Mouse (Mus musculus) E14TG2a.4 (cell line): ENCODE results near the gene Ip6k3.

ENCODE experiments used
- H3K27me3 ChIP-seq: 2 replicates; pipeline ENCODE4 v1.6.1; 2014; ENCODE audit warnings: low read length, control low read depth; ENCODE audit not compliant: insufficient read depth
- H3K36me3 ChIP-seq: 2 replicates; pipeline ENCODE4 v1.6.1; 2014; ENCODE audit warnings: low read length, control low read depth; ENCODE audit not compliant: insufficient read depth
- H3K4me1 ChIP-seq: replicated peaks from 2 replicates; pipeline ENCODE4 v1.6.1; 2014; ENCODE audit warnings: low read depth, low read length, control low read depth
- H3K4me3 ChIP-seq: replicated peaks from 2 replicates; pipeline ENCODE4 v1.5.1; 2014; ENCODE audit warnings: mild to moderate bottlenecking, low read length
- H3K9me3 ChIP-seq: 2 replicates; pipeline ENCODE4 v1.6.1; 2014; ENCODE audit warnings: low read length, control low read depth
- CTCF ChIP-seq: conservative IDR thresholded peaks from 2 replicates; pipeline ENCODE4 v1.5.1; 2014; ENCODE audit warnings: low read length
- NANOG ChIP-seq: IDR thresholded peaks from 2 replicates; pipeline ENCODE4 v1.6.1; 2014; ENCODE audit warnings: borderline replicate concordance, low read length, mixed read lengths
- POU5F1 ChIP-seq: IDR thresholded peaks from 2 replicates; pipeline ENCODE4 v1.6.1; 2014; ENCODE audit warnings: low read length, borderline replicate concordance

The Ip6k3 gene

GRCm38 (mm10) chr17:27200801-27201200, 33.2 kb upstream of the Ip6k3 start:
- Histone ChIP-seq H3K4me3 (no peak overlapping the region), H3K36me3 (peaks cover 55% of the 10 kb centered on the region), H3K4me1 (peaks cover 61% of the 10 kb centered on the region), H3K27me3 (no peaks in the 10 kb centered on the region), H3K9me3 (no peaks in the 10 kb centered on the region)
- no peak for TF ChIP-seq NANOG
- TF ChIP-seq POU5F1, result no peak
- TF ChIP-seq CTCF, result no peak

GRCm38 (mm10) chr17:27199864-27200263, 32.3 kb upstream of the Ip6k3 start:
- no peaks in the 10 kb centered on the region for H3K27me3 ChIP-seq
- no peaks in the 10 kb centered on the region for H3K9me3 ChIP-seq
- peaks cover 61% of the 10 kb centered on the region for H3K4me1 ChIP-seq
- TF ChIP-seq CTCF, result no peak
- peaks cover 64% of the 10 kb centered on the region for H3K36me3 ChIP-seq
- H3K4me3 ChIP-seq, result peak overlapping the region; percentile 57

GRCm38 (mm10) chr17:27199205-27199604, 31.6 kb upstream of the Ip6k3 start:
- H3K4me1 ChIP-seq, result peaks cover 65% of the 10 kb centered on the region
- H3K4me3 ChIP-seq, result peak overlapping the region; percentile 57
- H3K27me3 ChIP-seq, result no peaks in the 10 kb centered on the region
- H3K9me3 ChIP-seq, result no peaks in the 10 kb centered on the region
- peaks cover 71% of the 10 kb centered on the region for H3K36me3 ChIP-seq
- TF ChIP-seq POU5F1 (no peak), NANOG (no peak), CTCF (no peak)

GRCm38 (mm10) chr17:27196206-27196605, 28.6 kb upstream of the Ip6k3 start:
- Histone ChIP-seq H3K4me1 (peaks cover 67% of the 10 kb centered on the region), H3K27me3 (no peaks in the 10 kb centered on the region), H3K36me3 (peaks cover 93% of the 10 kb centered on the region), H3K9me3 (no peaks in the 10 kb centered on the region), H3K4me3 (no peak overlapping the region)
- no peak for TF ChIP-seq NANOG
- TF ChIP-seq POU5F1, result no peak
- TF ChIP-seq CTCF, result no peak

- H3K9me3 ChIP-seq, result no peaks in the 10 kb centered on the region
- TF ChIP-seq CTCF (no peak), NANOG (no peak), POU5F1 (no peak)
- H3K4me1 ChIP-seq, result peaks cover 66% of the 10 kb centered on the region
- no peak overlapping the region for H3K4me3 ChIP-seq
- no peaks in the 10 kb centered on the region for H3K27me3 ChIP-seq
- H3K36me3 ChIP-seq, result peaks cover 93% of the 10 kb centered on the region
Observed at GRCm38 (mm10) chr17:27194258-27195185, 26.9 kb upstream of the Ip6k3 start.

GRCm38 (mm10) chr17:27191804-27192203, 24.2 kb upstream of the Ip6k3 start:
- H3K4me1 ChIP-seq, result peaks cover 68% of the 10 kb centered on the region
- peaks cover 73% of the 10 kb centered on the region for H3K36me3 ChIP-seq
- H3K9me3 ChIP-seq, result no peaks in the 10 kb centered on the region
- no peak overlapping the region for H3K4me3 ChIP-seq
- H3K27me3 ChIP-seq, result no peaks in the 10 kb centered on the region
- no peak for TF ChIP-seq NANOG
- no peak for TF ChIP-seq POU5F1
- TF ChIP-seq CTCF, result no peak

GRCm38 (mm10) chr17:27191189-27191588, 23.6 kb upstream of the Ip6k3 start:
- TF ChIP-seq POU5F1, result no peak
- TF ChIP-seq CTCF, result no peak
- no peak for TF ChIP-seq NANOG

GRCm38 (mm10) chr17:27189640-27190216, 22.1 kb upstream of the Ip6k3 start:
- Histone ChIP-seq H3K4me1 (peaks cover 72% of the 10 kb centered on the region), H3K9me3 (no peaks in the 10 kb centered on the region), H3K27me3 (no peaks in the 10 kb centered on the region), H3K4me3 (no peak overlapping the region), H3K36me3 (peaks cover 52% of the 10 kb centered on the region)
- peak; percentile 96 for TF ChIP-seq CTCF
- TF ChIP-seq POU5F1, result no peak

More at GRCm38 (mm10) chr17:27191189-27191588, 23.6 kb upstream of the Ip6k3 start:
- H3K4me1 ChIP-seq, result peaks cover 71% of the 10 kb centered on the region
- no peaks in the 10 kb centered on the region for H3K27me3 ChIP-seq
- H3K9me3 ChIP-seq, result no peaks in the 10 kb centered on the region
- H3K36me3 ChIP-seq, result peaks cover 67% of the 10 kb centered on the region
- H3K4me3 ChIP-seq, result no peak overlapping the region

GRCm38 (mm10) chr17:27188883-27189282, 21.3 kb upstream of the Ip6k3 start:
- H3K36me3 ChIP-seq, result peaks cover 44% of the 10 kb centered on the region

More at GRCm38 (mm10) chr17:27188883-27189282, 21.3 kb upstream of the Ip6k3 start:
- Histone ChIP-seq H3K4me3 (no peak overlapping the region), H3K27me3 (no peaks in the 10 kb centered on the region), H3K9me3 (no peaks in the 10 kb centered on the region), H3K4me1 (peaks cover 64% of the 10 kb centered on the region)
- no peak for TF ChIP-seq NANOG
- no peak for TF ChIP-seq POU5F1
- no peak for TF ChIP-seq CTCF
